Mouse (Mus musculus) cerebellum, postnatal 14 days (tissue): ENCODE measurements at regions not wholly inside any gene's neighbourhood (a gene's known extent, or its start where the extent isn't known, plus 50 kb on each side); places are given as distances from the start of the nearest gene placed in this dataset.

Experiments
- DNase-seq, 2 experiments: peaks; one replicate each; pipeline ENCODE4 v3.0.0; 2021; ENCODE audit warnings: mixed read lengths in 2 of 2

GRCm38 (mm10) chr3:74289864-74290263 is 581.6 kb upstream of the Bche start:
- peak; percentile 81 to 82 for DNase-seq

GRCm38 (mm10) chr3:74243651-74244050 is 535.4 kb upstream of the Bche start:
- no peak for DNase-seq
